Mouse (Mus musculus) hindbrain, embryonic 15.5 days (tissue): Measurements from ENCODE around the gene Tmem91. TPM values are rescaled to one million over a fixed set of nuclear protein-coding genes. Genes with fewer than 3 reads are reported as not detected.

Experiments used
- polyA plus RNA-seq: library from polyadenylated mRNA; unstranded; fragments of >200 nt; fragmentation: Nextera tagmentation; extraction: Ambion mirVana; gene quantifications from 2 replicates; pipeline ENCODE4 v1.2.1, GENCODE M21; 2015

Tmem91 gene
- polyA plus RNA-seq, 1 experiment from 2014 or later: 72.7 TPM

Other genes starting within 250 kb of the Tmem91 start
- 0.99 and 1.0 TPM in 2 replicates for gene Ceacam1, start 197.6 kb downstream of the Tmem91 start, polyA plus RNA-seq
- 0.08 and 0.12 TPM in 2 replicates for gene Ceacam2, start 135.3 kb downstream of the Tmem91 start, polyA plus RNA-seq
- gene Erich4, start 59.3 kb downstream of the Tmem91 start, polyA plus RNA-seq: 0.18 TPM in 1 of 2 replicates, not detected in the other
- gene Dmac2, start 55.8 kb downstream of the Tmem91 start, polyA plus RNA-seq: 46.5 and 48.5 TPM in 2 replicates
- gene B3gnt8, start 48.5 kb downstream of the Tmem91 start, polyA plus RNA-seq: 0.89 and 1.5 TPM in 2 replicates
- 43.6 and 44.9 TPM in 2 replicates for gene Bckdha, start 16.2 kb downstream of the Tmem91 start, polyA plus RNA-seq
- gene Exosc5, start 16.0 kb downstream of the Tmem91 start, polyA plus RNA-seq: 39.3 and 41.8 TPM in 2 replicates
- gene B9d2, start 5.6 kb upstream of the Tmem91 start, polyA plus RNA-seq: 41.1 and 42.8 TPM in 2 replicates
- gene Tgfb1, start 11.8 kb upstream of the Tmem91 start, polyA plus RNA-seq: 0.84 and 0.87 TPM in 2 replicates
- 30.9 and 40.9 TPM in 2 replicates for gene Ccdc97, start 43.9 kb upstream of the Tmem91 start, polyA plus RNA-seq
- gene Hnrnpul1, start 79.6 kb upstream of the Tmem91 start, polyA plus RNA-seq: 42.2 and 43.7 TPM in 2 replicates
- 22.5 and 23.1 TPM in 2 replicates for gene Axl, start 113.5 kb upstream of the Tmem91 start, polyA plus RNA-seq
- 3.2 and 3.3 TPM in 2 replicates for gene Cyp2s1, start 141.7 kb upstream of the Tmem91 start, polyA plus RNA-seq
- not detected in 2 replicates for gene Cyp2b10, start 222.5 kb upstream of the Tmem91 start, polyA plus RNA-seq